Comparison of ENCODE assay signal across 8 mouse cellular contexts in genomic region chr6:83172240-83172920, GRCm38 (mm10). TPM values are rescaled to one million over a fixed set of nuclear protein-coding genes. Genes with fewer than 3 reads are reported as not detected.
DNase-seq lines count a peak whose midpoint lies in the region; ATAC-seq lines count a peak whose summit lies in the region.
"Had no signal": no experiment of that assay in that cellular context is flagged by ENCODE, and none has a peak within 500 bp of the region (broad histone marks: within the 10 kb centered on the region; RNA-seq: fewer than 3 reads in every experiment).

No protein-coding gene starts in this region.

- ATAC-seq in granulocyte monocyte progenitor cell, adult 5-6 weeks (replicated peaks; ENCODE audit: poor library complexity, severe bottlenecking): no peak

- intact Hi-C loops in left cerebral cortex, postnatal 36 days (cut with DNase I): no loop called here

- DNase-seq in right cerebral cortex, adult 2 months (ENCODE audit: low spot score in 2 of 2): peak; percentile 71 to 81
- DNase-seq in right cerebral cortex, postnatal 4 days: no peak
- peak; percentile 72 to 84 for DNase-seq in frontal cortex, postnatal 36 days (ENCODE audit: low spot score in 2 of 2)
- peak; percentile 72 to 82 for DNase-seq in left cerebral cortex, postnatal 36 days (ENCODE audit: low spot score in 2 of 2)
- DNase-seq in thymus, postnatal 0 days (ENCODE audit: low spot score): no peak
- DNase-seq in lung, adult 18-20 months: no peak
- DNase-seq: kidney, postnatal 25 days had no signal

RNA-seq across cellular contexts. Expression of gene Dctn1, which starts 6.7 kb away (rescaled TPM):
- 100 to 1,000 TPM; 373 to 386 TPM for total RNA-seq in left cerebral cortex, postnatal 36 days (2021)
- total RNA-seq in granulocyte monocyte progenitor cell, adult 5-6 weeks (2014; fragmentation: Nextera tagmentation): 27.3 and 71.9 TPM in 2 replicates
- 69.4 and 69.5 TPM in 2 replicates for total RNA-seq in granulocyte monocyte progenitor cell, adult 5-6 weeks (2017)
- 62.8 and 64.5 TPM in 2 replicates for polyA plus RNA-seq in thymus, postnatal 0 days (2015; fragmentation: Nextera tagmentation; extraction: Ambion mirVana)

RNA-seq across cellular contexts. Expression of gene 1700003E16Rik, which starts 16.2 kb away (rescaled TPM):
- 10 to 100 TPM; 27.4 to 31.5 TPM for total RNA-seq in left cerebral cortex, postnatal 36 days (2021)
- 0.51 TPM in 1 of 2 replicates, not detected in the other for total RNA-seq in granulocyte monocyte progenitor cell, adult 5-6 weeks (2014; fragmentation: Nextera tagmentation)
- total RNA-seq in granulocyte monocyte progenitor cell, adult 5-6 weeks (2017): not detected in 2 replicates
- 0.21 and 0.44 TPM in 2 replicates for polyA plus RNA-seq in thymus, postnatal 0 days (2015; fragmentation: Nextera tagmentation; extraction: Ambion mirVana)

RNA-seq across cellular contexts. Expression of gene Wdr54, which starts 16.2 kb away (rescaled TPM):
- 10 to 100 TPM; 29.1 to 31.3 TPM for total RNA-seq in left cerebral cortex, postnatal 36 days (2021)
- total RNA-seq in granulocyte monocyte progenitor cell, adult 5-6 weeks (2014; fragmentation: Nextera tagmentation): not detected in 2 replicates
- 0.04 TPM in 1 of 2 replicates, not detected in the other for total RNA-seq in granulocyte monocyte progenitor cell, adult 5-6 weeks (2017)
- polyA plus RNA-seq in thymus, postnatal 0 days (2015; fragmentation: Nextera tagmentation; extraction: Ambion mirVana): 0.67 and 0.95 TPM in 2 replicates

RNA-seq across cellular contexts. Expression of gene Rtkn, which starts 37.1 kb away (rescaled TPM):
- total RNA-seq in left cerebral cortex, postnatal 36 days (2021): 100 to 1,000 TPM in 1 of 2 experiments, 10 to 100 TPM in 1; 88.7 to 105 TPM
- 5.1 and 8.7 TPM in 2 replicates for total RNA-seq in granulocyte monocyte progenitor cell, adult 5-6 weeks (2014; fragmentation: Nextera tagmentation)
- 2.1 and 5.0 TPM in 2 replicates for total RNA-seq in granulocyte monocyte progenitor cell, adult 5-6 weeks (2017)
- 29.1 and 30.9 TPM in 2 replicates for polyA plus RNA-seq in thymus, postnatal 0 days (2015; fragmentation: Nextera tagmentation; extraction: Ambion mirVana)

RNA-seq across cellular contexts. Expression of gene Ino80b, which starts 47.1 kb away (rescaled TPM):
- 10 to 100 TPM; 20.5 to 26.0 TPM for total RNA-seq in left cerebral cortex, postnatal 36 days (2021)
- total RNA-seq in granulocyte monocyte progenitor cell, adult 5-6 weeks (2014; fragmentation: Nextera tagmentation): 17.2 and 22.8 TPM in 2 replicates
- 32.9 and 47.6 TPM in 2 replicates for total RNA-seq in granulocyte monocyte progenitor cell, adult 5-6 weeks (2017)
- 17.7 and 17.9 TPM in 2 replicates for polyA plus RNA-seq in thymus, postnatal 0 days (2015; fragmentation: Nextera tagmentation; extraction: Ambion mirVana)

Comparison
In these comparisons a context has a peak if more than half of its experiments do, and no peak if none do; other contexts are left out.
1. DNase-seq: peak in right cerebral cortex, adult 2 months (2 of 2), frontal cortex, postnatal 36 days (2 of 2) and left cerebral cortex, postnatal 36 days (2 of 2); none in right cerebral cortex, postnatal 4 days (single experiment), thymus, postnatal 0 days (single experiment) and lung, adult 18-20 months (0 of 2).
2. RNA of gene Dctn1, which starts 6.7 kb away (total RNA-seq): 373 to 386 TPM in left cerebral cortex, postnatal 36 days; 27.3 to 71.9 TPM in granulocyte monocyte progenitor cell, adult 5-6 weeks; every median in the first group is over 4 times any median in the second.
3. RNA of gene 1700003E16Rik, which starts 16.2 kb away (total RNA-seq): 27.4 to 31.5 TPM in left cerebral cortex, postnatal 36 days; 0.51 TPM in granulocyte monocyte progenitor cell, adult 5-6 weeks; every median in the first group is over 10 times any median in the second.
4. RNA of gene Wdr54, which starts 16.2 kb away (total RNA-seq): 29.1 to 31.3 TPM in left cerebral cortex, postnatal 36 days; 0.04 TPM in granulocyte monocyte progenitor cell, adult 5-6 weeks; every median in the first group is over 10 times any median in the second.